Mouse (Mus musculus) cortical plate, adult 2 months (tissue): ENCODE data around the gene Slc4a11.

Source experiments
- CTCF ChIP-seq: fragments of 200-500 bp; IDR thresholded peaks from 2 replicates; pipeline ENCODE4 v1.5.1; 2011; ENCODE audit warnings: mild to moderate bottlenecking, control low read depth, low read length; ENCODE audit not compliant: insufficient read depth; ENCODE audit errors: extremely low read depth
- POLR2A ChIP-seq: fragments of 200-500 bp; IDR thresholded peaks from 2 replicates; pipeline ENCODE4 v1.6.1; 2011; ENCODE audit warnings: mild to moderate bottlenecking, low read length, control low read depth; ENCODE audit not compliant: insufficient read depth; ENCODE audit errors: extremely low read depth

- TF ChIP-seq CTCF (no peak), POLR2A (no peak)
Observed at GRCm38 (mm10) chr2:130641351-130642025, 55.8 kb downstream of the Slc4a11 start.
